Mouse (Mus musculus) embryonic stem cell, embryonic (primary cell): ENCODE results near the gene Ltb.

Experiments used
- CTCF ChIA-PET, 4 experiments: fragments of 300-600 bp in 2 of 4; fragments of 350-600 bp in 2 of 4; sonication (Branson Sonifier 250); formaldehyde crosslinking; loops; one replicate each; lab custom pipeline; 2022; ENCODE audit warnings: inconsistent platforms in 2 of 4; lab: Charles Lee
- POLR2A ChIA-PET, 4 experiments: fragments of 300-600 bp in 2 of 4; fragments of 350-600 bp in 2 of 4; sonication (Branson Sonifier 250); formaldehyde crosslinking; loops; one replicate each; lab custom pipeline; 2022; ENCODE audit warnings: antibody characterized with exemption in 4 of 4, inconsistent platforms in 1 of 4; lab: Charles Lee

The Ltb gene

DNA sequence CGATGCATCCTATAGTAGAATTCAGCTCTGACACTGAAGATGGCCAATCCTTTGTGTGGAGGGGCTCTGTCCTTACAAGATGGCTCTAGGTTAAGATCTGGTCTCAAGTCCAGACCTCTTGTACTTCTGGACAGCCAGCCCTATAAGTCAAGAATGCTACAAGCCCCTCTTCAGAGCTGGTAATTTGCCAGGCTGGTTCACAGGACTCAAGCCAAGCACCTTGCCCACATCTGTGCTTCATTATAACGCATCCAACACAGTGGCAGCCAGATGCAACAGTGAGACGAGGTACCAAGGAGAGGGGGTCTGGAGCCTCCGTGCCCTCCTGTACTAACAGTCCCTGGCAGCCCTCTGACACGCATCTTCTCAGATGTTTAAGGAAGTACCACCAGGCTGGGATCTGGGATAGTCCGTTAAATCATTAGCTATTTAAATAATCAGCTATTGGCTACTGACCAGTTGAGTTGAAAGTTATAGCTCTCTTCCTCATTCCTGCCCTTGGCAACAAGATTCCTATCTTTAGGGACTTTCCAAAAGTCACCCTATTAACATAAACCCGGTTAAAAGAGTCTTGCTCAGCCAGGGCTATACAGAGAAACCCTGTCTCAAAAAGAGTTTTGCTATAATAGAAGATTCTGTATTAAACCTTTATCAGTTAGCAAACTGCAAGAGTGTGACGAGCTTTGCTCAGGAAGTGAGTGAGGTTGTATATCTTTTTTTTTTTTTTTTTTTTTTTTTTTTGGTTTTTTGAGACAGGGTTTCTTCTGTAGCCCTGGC lies 19.9 kb upstream of the Ltb start:
- POLR2A ChIA-PET, result interaction anchor here in 3 of 4 experiments (0.6 to 24.9 kb wide), 14 partner anchors 9 to 1489 kb away, joined by 3 to 396 read pairs (median 4); partner anchors contain the start of genes Ddx39b (in 2 of the 3), D17H6S53E (in 1 of the 3) and Tnf (in 1 of the 3)
- CTCF ChIA-PET, result interaction anchor here (0.5 to 10.1 kb wide), 9 partner anchors 17 to 152 kb away, joined by 3 to 161 read pairs (median 3); partner anchors contain the start of genes Apom (in 1 of the 4), Atp6v1g2 (in 1 of the 4), Ddx39b (in 1 of the 4) and Nfkbil1 (in 1 of the 4)

DNA sequence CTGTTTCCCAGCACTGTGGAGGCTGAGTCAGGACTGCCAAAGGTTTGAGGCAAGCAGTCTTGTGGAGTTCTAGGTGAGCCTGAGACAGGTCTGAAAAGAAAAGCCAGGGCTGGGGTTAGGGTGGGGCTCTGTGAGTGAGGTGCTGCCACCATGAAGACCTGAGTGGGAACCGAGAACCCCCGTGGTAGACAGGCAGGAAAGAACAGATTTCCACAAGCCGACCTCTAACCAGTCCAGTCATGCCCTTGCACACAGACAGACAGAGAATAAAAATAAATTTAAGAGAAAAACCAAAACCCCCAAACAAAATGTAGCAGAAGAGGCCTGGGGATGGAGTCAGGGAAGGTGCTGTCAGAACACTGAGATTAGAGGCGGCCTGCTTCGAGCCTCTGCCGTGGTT lies 18.9 kb upstream of the Ltb start:
- ChIA-PET POLR2A (no interaction called here), CTCF (no interaction called here)

DNA sequence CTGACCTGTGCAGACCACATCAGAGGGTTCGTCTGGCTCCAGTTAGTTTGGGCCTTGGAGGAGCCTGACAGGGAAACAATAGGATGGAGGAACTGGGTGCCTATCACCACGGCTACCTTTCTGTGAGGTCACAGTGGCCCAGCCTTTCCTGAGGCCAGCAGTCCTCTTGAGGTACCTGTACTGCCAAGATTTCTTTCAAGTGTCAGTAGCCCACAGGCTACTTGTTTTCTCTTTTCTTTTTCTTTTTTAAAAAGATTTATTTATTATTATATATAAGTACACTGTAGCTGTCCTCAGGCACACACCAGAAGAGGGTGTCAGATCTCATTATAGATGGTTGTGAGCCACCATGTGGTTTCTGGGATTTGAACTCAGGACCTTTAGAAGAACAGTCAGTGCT lies 18.3 kb upstream of the Ltb start, which contains the start of gene Aif1:
TSS of gene Aif1 (minus strand) at position 101 of the 400 bp plus-strand sequence.
- ChIA-PET POLR2A (interaction anchor here in 1 of 4 experiments (1.1 kb wide), 1 partner anchor 57 kb away, joined by 3 read pairs; no protein-coding TSS in a partner anchor), CTCF (interaction anchor here in 1 of 4 experiments (1.0 kb wide), 1 partner anchor 9 kb away, joined by 4 read pairs; no protein-coding TSS in a partner anchor)

DNA sequence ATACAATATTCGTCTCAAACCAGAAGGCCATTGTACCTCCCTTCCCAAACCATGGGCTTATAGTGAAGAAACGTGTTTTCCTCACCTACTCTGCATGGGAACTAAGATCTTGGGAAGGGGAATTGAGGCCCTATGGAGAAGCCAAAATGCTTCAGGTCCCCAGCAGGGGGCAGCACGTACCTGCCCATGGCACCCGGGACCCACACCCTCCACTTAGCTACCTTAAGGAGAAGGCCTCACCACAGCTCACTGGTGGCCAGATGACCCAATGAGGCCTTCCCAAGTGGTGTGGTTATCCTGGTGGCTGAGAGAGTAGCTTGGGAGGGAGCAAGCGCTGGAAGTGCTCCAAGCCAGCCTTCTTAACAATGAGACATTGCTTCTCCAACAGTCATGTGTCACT lies 15.7 kb upstream of the Ltb start:
- ChIA-PET POLR2A (interaction anchor here (0.5 to 1.5 kb wide), 24 partner anchors 10 to 229 kb away, joined by 3 to 9 read pairs (median 4); partner anchors contain the start of genes Ddx39b (in 3 of the 4), Nfkbil1 (in 1 of the 4) and Tnf (in 1 of the 4)), CTCF (interaction anchor here (0.5 to 3.6 kb wide), 46 partner anchors 8 to 331 kb away, joined by 3 to 33 read pairs (median 4); partner anchors contain the start of genes Atp6v1g2 (in 3 of the 4), Gm16181 (in 2 of the 4), D17H6S53E (in 1 of the 4) and Ddx39b (in 1 of the 4))

DNA sequence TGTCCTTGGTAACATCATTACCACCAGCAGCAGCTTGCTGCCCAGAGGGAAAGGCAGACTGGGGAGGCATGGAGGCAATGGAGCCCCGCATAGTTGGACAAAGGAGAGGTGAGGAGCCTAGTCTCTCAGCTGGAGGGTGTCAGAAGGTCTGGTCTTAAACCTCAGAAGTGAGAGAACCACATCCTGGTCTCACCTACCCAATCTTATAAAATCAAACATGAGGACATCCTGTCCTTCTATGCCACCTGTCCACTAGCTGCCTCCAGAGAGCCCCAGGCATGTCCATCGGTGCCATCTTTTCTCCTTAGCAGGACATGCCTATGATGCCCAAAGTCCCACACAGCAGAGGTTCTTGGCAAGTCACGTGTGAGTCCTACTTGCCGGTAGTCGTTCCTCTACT lies 14.1 kb upstream of the Ltb start:
- ChIA-PET CTCF (interaction anchor here in 3 of 4 experiments (1.0 to 3.6 kb wide), 4 partner anchors 11 to 53 kb away, joined by 3 to 15 read pairs (median 6); partner anchors contain the start of gene Atp6v1g2 (in 1 of the 3)), POLR2A (interaction anchor here in 1 of 4 experiments (1.1 kb wide), 1 partner anchor 68 kb away, joined by 3 read pairs; no protein-coding TSS in a partner anchor)

DNA sequence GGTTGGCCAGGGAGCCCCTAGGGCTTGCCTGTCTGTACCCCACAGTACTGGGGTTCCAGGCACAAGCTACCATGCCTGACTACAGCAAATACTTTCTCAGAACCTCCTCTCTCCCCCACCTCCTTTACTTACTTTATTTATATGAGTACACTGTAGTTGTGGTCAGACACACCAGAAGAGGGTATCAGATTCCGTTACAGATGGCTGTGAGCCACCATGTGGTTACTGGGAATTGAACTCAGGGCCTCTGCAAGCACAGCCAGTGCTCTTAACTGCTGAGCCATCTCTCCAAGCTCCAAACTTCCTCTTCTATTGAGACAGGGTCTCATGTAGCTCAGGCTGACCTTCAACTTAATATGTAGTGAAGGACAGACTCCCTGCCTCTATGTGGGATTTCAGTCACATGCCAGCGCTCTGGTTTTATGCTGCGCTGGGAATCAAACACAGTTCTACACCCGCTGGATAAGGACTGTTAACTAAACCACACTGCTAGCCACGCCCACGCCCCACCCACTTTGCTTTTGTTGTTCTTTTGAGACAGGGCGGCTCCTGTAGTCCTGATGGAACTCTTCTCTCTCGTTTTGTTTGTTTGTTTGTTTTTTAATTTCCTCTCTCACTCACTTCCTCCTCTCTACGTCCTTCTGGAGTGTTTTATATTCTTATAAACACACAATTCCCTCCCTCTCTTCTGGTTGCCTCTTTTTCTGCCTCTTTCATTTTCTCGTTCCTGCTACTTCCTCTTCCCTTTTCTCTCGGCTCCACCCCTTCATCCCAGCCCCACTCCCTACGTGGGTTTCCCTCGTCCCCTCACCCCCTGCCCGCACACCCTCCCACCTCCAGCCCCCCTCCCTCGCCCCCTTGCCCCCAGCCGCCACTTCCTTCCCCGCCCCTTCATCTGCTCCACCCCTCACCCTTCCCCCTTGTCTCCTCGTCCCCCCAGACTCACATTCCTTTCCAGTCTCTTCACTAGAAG lies 8.3 kb upstream of the Ltb start:
- POLR2A ChIA-PET, result interaction anchor here in 3 of 4 experiments (0.5 to 4.9 kb wide), 11 partner anchors 17 to 255 kb away, joined by 3 to 27 read pairs (median 3); partner anchors contain the start of genes Ddx39b (in 2 of the 3), Csnk2b (in 1 of the 3), Gpank1 (in 1 of the 3) and Hspa1a (in 1 of the 3)

DNA sequence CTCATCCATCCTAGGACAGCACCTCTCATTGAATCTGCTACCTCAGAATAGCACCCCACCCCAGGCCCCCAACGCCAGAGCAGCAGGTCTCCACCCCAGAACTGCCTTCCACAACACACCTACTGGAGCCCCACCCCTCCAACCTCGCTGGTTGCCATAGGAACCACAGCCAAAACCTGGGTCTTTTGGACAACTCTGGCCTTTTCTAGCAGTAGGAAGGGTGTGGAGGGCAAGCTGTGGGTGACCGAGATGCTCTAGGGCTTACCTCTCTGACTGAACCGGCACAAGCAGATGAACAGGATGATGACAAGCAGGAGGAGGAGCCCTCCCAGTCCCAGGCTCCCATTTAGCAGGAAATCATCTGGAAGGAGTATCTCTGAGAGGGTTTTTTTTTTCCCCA lies 7.6 kb upstream of the Ltb start:
- ChIA-PET POLR2A (interaction anchor here in 3 of 4 experiments (0.8 to 4.9 kb wide), 5 partner anchors 47 to 59 kb away, joined by 3 to 27 read pairs (median 4); partner anchors contain the start of genes Ddx39b (in 2 of the 3), Atp6v1g2 (in 1 of the 3) and Nfkbil1 (in 1 of the 3)), CTCF (interaction anchor here in 3 of 4 experiments (0.6 to 1.5 kb wide), 3 partner anchors 8 to 45 kb away, joined by 3 to 8 read pairs (median 4); no protein-coding TSS in a partner anchor)

More for the DNA sequence above, 8.3 kb upstream of the Ltb start:
- CTCF ChIA-PET, result interaction anchor here (0.6 to 2.4 kb wide), 9 partner anchors 7 to 132 kb away, joined by 3 to 11 read pairs (median 4); no protein-coding TSS in a partner anchor

DNA sequence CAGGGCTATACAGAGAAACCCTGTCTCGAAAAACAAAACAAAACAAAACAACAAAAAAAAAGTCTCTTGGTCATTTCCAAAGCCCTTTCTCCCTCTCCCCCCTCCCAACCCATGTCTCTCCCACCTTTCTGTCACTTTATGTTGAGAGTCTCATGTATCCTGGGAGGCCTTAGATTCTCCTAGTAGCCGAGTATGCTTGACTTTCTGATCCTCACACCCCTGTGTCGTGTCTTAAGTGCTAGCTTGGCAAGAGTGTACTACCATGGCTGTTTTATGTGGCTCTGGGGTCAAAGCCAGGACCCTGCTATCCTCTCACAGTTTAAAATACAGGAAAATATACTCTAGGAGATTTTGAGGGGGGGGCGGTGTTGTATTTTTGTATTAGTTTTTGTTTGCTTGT lies 6.9 kb upstream of the Ltb start:
- ChIA-PET CTCF (interaction anchor here in 2 of 4 experiments (0.6 to 1.5 kb wide), 2 partner anchors 19 to 44 kb away, joined by 4 to 8 read pairs; no protein-coding TSS in a partner anchor), POLR2A (interaction anchor here in 3 of 4 experiments (0.8 to 4.9 kb wide), 5 partner anchors 20 to 55 kb away, joined by 3 to 27 read pairs (median 4); partner anchors contain the start of genes Ddx39b (in 2 of the 3), Atp6v1g2 (in 1 of the 3) and Nfkbil1 (in 1 of the 3))

DNA sequence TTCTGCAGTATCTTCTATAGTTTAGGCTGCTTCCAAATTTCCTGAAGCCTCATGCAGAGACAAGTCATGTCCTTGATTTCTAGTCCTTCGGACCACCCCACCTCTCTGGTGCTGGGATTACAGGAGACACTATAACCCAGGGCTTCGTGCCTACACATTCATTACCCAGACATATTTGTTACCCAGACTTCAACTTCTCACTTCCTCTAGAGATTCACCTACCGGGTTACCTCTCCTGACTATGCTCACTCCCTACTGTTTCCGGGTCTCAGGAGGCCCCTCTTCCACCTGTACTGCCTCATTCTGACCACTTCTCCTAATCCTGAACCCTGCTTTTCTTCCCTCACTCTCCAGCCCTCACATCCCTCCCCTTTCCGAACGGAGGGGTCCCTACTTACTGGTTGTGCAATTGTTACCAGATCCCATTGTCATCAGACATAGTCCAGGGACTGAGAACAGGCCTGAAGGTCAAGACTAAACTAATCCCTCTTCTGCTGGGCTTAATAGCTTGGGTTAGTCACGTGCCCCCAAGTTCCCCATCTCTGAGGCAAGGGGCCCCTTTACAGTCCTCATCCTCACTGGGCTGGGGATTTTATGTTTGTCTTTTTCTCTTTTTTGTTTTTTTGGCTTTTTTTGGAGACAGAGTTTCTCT lies 6.2 kb upstream of the Ltb start, which contains the start of gene Lst1:
TSS of gene Lst1 (minus strand) at position 481 of the 652 bp plus-strand sequence.
- ChIA-PET CTCF (interaction anchor here in 2 of 4 experiments (0.9 to 2.8 kb wide), 7 partner anchors 19 to 67 kb away, joined by 4 to 8 read pairs (median 5); no protein-coding TSS in a partner anchor), POLR2A (interaction anchor here in 3 of 4 experiments (0.6 to 4.9 kb wide), 7 partner anchors 19 to 236 kb away, joined by 3 to 27 read pairs (median 3); partner anchors contain the start of genes Atp6v1g2 (in 1 of the 3) and Ddx39b (in 1 of the 3))

DNA sequence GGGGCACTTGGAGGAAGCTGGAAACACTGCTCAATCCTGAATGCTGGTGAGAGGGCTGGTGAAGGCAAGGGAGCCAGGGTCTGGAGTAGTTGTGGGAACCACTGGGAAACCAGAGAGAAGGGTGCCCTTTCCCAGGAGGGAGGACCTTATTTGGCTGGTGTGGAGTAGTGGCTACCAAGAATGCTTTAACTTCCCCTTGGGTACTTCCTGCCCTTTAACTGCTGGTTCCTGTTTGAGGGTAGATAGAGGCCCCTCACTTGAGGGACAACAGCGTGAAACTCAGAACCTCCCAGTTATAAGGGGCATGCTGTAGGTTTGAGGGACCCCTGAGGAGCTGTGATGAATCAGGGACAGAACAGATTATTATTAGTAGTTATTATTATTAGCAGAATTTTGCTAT lies 5.1 kb upstream of the Ltb start:
- ChIA-PET POLR2A (interaction anchor here in 3 of 4 experiments (0.6 to 1.8 kb wide), 8 partner anchors 8 to 237 kb away, joined by 3 to 13 read pairs (median 4); partner anchors contain the start of gene Ddx39b (in 1 of the 3)), CTCF (interaction anchor here in 3 of 4 experiments (0.6 to 2.8 kb wide), 11 partner anchors 11 to 66 kb away, joined by 4 to 8 read pairs (median 5); no protein-coding TSS in a partner anchor)

DNA sequence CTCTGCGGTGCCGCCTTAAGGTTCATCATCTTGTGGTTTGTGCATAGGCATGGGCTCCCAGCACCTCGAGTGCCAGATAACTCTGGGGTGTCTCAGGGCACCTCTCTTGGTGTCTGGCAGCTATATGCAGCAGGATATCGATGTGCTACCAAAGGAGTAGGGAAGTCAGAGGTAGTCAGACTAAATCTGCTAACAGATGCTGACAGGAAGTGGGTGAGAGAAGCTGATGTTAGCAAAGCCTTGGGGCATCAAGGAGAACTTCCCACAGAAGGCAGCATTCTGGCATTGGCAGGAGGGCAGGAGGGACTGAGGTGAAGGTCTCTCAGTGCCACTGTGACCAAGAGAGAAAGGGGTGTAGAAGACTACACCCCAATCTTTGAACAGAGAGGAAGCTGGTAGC lies 4.1 kb upstream of the Ltb start:
- POLR2A ChIA-PET, result interaction anchor here in 3 of 4 experiments (0.8 to 1.8 kb wide), 7 partner anchors 9 to 52 kb away, joined by 3 to 13 read pairs (median 4); partner anchors contain the start of genes Ddx39b (in 1 of the 3) and Tnf (in 1 of the 3)
- CTCF ChIA-PET, result interaction anchor here (0.6 to 2.8 kb wide), 12 partner anchors 9 to 65 kb away, joined by 4 to 8 read pairs (median 4); no protein-coding TSS in a partner anchor

DNA sequence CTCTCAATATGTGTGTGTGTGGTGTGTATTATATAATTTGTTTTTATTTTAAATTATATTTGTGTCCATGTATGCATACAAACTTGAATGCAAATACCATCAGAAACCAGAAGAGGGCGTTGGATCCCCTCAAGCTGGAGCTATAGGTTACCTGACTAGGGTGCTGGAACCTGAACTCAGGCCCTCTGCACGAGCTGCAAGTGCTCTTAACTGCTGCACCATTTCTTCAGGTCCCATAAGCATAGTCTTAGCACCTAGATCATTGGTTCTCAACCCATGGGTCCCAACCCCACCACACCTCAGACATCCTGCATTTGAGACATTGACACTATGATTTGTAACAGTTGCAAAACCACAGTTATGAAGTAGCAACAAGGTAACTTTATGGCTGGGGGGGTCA lies 2.5 kb upstream of the Ltb start:
- POLR2A ChIA-PET, result interaction anchor here in 2 of 4 experiments (0.6 to 2.0 kb wide), 3 partner anchors 8 to 28 kb away, joined by 4 to 6 read pairs (median 6); no protein-coding TSS in a partner anchor
- CTCF ChIA-PET, result interaction anchor here (0.5 to 1.8 kb wide), 14 partner anchors 10 to 871 kb away, joined by 3 to 8 read pairs (median 4); partner anchors contain the start of gene Tnf (in 1 of the 4)

DNA sequence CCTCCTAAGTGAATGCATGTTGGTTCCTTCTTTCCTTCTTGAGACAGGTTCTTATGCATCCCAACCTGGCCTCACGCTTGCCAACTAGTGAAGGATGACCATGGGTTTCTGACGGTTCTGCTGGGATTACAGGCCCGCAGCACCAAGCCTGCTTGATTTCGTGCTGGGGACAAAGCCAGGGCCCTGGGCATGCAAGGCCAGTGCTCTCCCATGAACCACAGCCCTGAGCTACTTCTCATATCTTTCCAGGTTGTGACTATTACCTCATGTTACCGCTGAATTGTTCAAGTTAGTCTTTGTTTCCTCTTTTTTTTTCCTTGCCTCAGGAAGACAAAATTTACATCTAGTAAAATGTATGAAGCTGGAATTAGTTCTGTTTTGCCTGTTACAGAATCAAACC lies 1.3 kb upstream of the Ltb start:
- CTCF ChIA-PET, result interaction anchor here in 3 of 4 experiments (0.6 to 1.8 kb wide), 5 partner anchors 22 to 34 kb away, joined by 3 to 8 read pairs (median 4); no protein-coding TSS in a partner anchor
- POLR2A ChIA-PET, result interaction anchor here in 1 of 4 experiments (0.9 to 2.0 kb wide), 4 partner anchors 9 to 58 kb away, joined by 3 to 6 read pairs (median 3); partner anchors contain the start of genes Atp6v1g2 and Ddx39b

DNA sequence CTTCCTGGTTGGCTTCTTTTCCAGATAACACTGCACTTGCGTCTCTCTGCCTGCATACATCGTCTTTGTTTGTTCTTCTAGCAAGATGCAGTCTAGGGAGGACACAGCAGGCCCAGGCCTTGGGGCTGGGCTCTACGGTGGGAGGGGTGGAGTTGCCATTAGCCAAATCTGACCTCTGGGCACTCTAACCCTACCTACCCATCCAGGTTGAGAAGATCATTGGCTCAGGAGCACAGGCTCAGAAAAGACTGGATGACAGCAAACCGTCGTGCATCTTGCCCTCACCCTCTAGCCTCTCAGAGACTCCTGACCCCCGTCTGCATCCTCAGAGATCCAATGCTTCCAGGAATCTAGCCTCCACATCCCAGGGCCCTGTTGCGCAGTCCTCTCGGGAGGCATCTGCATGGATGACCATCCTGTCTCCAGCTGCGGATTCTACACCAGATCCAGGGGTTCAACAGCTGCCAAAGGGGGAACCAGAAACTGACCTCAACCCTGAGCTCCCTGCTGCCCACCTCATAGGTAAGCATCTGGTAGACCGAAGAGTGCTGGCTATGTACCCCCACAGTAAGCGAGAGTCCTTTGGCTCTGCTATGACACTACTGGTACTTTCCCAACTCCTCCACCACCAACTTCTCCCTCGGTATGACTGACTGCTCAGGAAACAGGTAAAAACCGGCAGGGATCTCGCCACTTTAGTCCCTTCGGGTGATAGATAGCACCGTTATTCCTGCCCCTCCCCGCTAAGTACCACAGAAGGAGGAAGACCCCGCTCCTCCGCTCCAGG lies 798 bp downstream of the Ltb start:
- CTCF ChIA-PET, result interaction anchor here in 3 of 4 experiments (0.5 to 2.9 kb wide), 14 partner anchors 10 to 676 kb away, joined by 3 to 14 read pairs (median 4); partner anchors contain the start of gene D17H6S53E (in 1 of the 3)
- POLR2A ChIA-PET, result interaction anchor here in 2 of 4 experiments (0.8 to 1.2 kb wide), 5 partner anchors 10 to 46 kb away, joined by 3 to 4 read pairs (median 3); partner anchors contain the start of genes Ddx39b (in 1 of the 2) and Lta (in 1 of the 2)
